22 mouse cellular contexts compared by ENCODE assay signal in genomic region chr15:102216459-102217228, GRCm38 (mm10). TPM values are rescaled to one million over a fixed set of nuclear protein-coding genes. Genes with fewer than 3 reads are reported as not detected.
DNase-seq lines count a peak whose midpoint lies in the region; ATAC-seq lines count a peak whose summit lies in the region.
"Had no signal": no experiment of that assay in that cellular context is flagged by ENCODE, and none has a peak within 500 bp of the region (broad histone marks: within the 10 kb centered on the region; RNA-seq: fewer than 3 reads in every experiment).

No protein-coding gene starts in this region.

- no peak overlapping the region for H3K27ac ChIP-seq in embryonic facial prominence, embryonic 12.5 days
- H3K27ac ChIP-seq in embryonic facial prominence, embryonic 10.5 days (replicated peaks): no peak overlapping the region
- no peak overlapping the region for H3K27ac ChIP-seq in hindbrain, embryonic 16.5 days (ENCODE audit: low read depth, low read length)
- H3K27ac ChIP-seq in hindbrain, embryonic 10.5 days: no peak overlapping the region
- H3K27ac ChIP-seq in lung, embryonic 16.5 days (ENCODE audit: low read length): no peak overlapping the region
- no peak overlapping the region for H3K27ac ChIP-seq in limb, embryonic 13.5 days
- H3K27ac ChIP-seq: heart, adult 2 months; midbrain, embryonic 12.5 days; stomach, embryonic 15.5 days had no signal

- 0 out of 2 replicates have a peak, but pooled peaks have one; percentile 26 for ATAC-seq in embryonic facial prominence, embryonic 12.5 days (ENCODE audit: insufficient number of reproducible peaks, insufficient read depth, low FRiP score, low TSS enrichment)
- ATAC-seq in hindbrain, embryonic 16.5 days: peak; percentile 9
- ATAC-seq in lung, embryonic 16.5 days (ENCODE audit: low read depth): 0 out of 2 replicates have a peak, but pooled peaks have one; percentile 19
- ATAC-seq in limb, embryonic 13.5 days (ENCODE audit: low FRiP score, low read depth): peak; percentile 36; the same call in 1 of the 2 replicates
- ATAC-seq: forebrain, embryonic 16.5 days; Patski had no signal

- no peak overlapping the region for H3K9ac ChIP-seq in embryonic facial prominence, embryonic 12.5 days
- H3K9ac ChIP-seq in hindbrain, embryonic 16.5 days (ENCODE audit: low read depth, low read length): no peak overlapping the region
- no peak overlapping the region for H3K9ac ChIP-seq in lung, embryonic 16.5 days (ENCODE audit: low read length)
- peak overlapping the region; percentile 19; the same call in 1 of the 2 replicates for H3K9ac ChIP-seq in limb, embryonic 13.5 days
- H3K9ac ChIP-seq: midbrain, embryonic 12.5 days; stomach, embryonic 15.5 days had no signal

- H3K9me3 ChIP-seq in embryonic facial prominence, embryonic 12.5 days: no peaks in the 10 kb centered on the region
- H3K9me3 ChIP-seq in embryonic facial prominence, embryonic 10.5 days: no peaks in the 10 kb centered on the region
- H3K9me3 ChIP-seq in hindbrain, embryonic 16.5 days (ENCODE audit: control insufficient read depth, low read length): no peaks in the 10 kb centered on the region
- H3K9me3 ChIP-seq in hindbrain, embryonic 10.5 days: no peaks in the 10 kb centered on the region
- H3K9me3 ChIP-seq in lung, embryonic 16.5 days (ENCODE audit: control insufficient read depth, low read length): no peaks in the 10 kb centered on the region
- H3K9me3 ChIP-seq in limb, embryonic 13.5 days: no peaks in the 10 kb centered on the region
- H3K9me3 ChIP-seq: midbrain, embryonic 12.5 days; stomach, embryonic 15.5 days had no signal

- no peaks in the 10 kb centered on the region for H3K4me1 ChIP-seq in embryonic facial prominence, embryonic 12.5 days
- 0 out of 2 replicates have a peak, but pooled peaks cover 7% of the 10 kb centered on the region for H3K4me1 ChIP-seq in embryonic facial prominence, embryonic 10.5 days
- H3K4me1 ChIP-seq in hindbrain, embryonic 16.5 days (ENCODE audit: control insufficient read depth, insufficient read depth, low read depth, low read length): no peaks in the 10 kb centered on the region
- no peaks in the 10 kb centered on the region for H3K4me1 ChIP-seq in hindbrain, embryonic 10.5 days (replicated peaks)
- H3K4me1 ChIP-seq in lung, embryonic 16.5 days (replicated peaks; ENCODE audit: control insufficient read depth, insufficient read depth, low read length): peaks cover 3% of the 10 kb centered on the region
- H3K4me1 ChIP-seq in limb, embryonic 13.5 days: no peaks in the 10 kb centered on the region
- H3K4me1 ChIP-seq: midbrain, embryonic 12.5 days; stomach, embryonic 15.5 days had no signal

- peaks cover 51% of the 10 kb centered on the region for H3K36me3 ChIP-seq in embryonic facial prominence, embryonic 12.5 days
- H3K36me3 ChIP-seq in embryonic facial prominence, embryonic 10.5 days (replicated peaks): peaks cover 62% of the 10 kb centered on the region
- peaks cover 22% of the 10 kb centered on the region for H3K36me3 ChIP-seq in hindbrain, embryonic 16.5 days (ENCODE audit: control insufficient read depth, insufficient read depth, low read length)
- peaks cover 61% of the 10 kb centered on the region for H3K36me3 ChIP-seq in hindbrain, embryonic 10.5 days
- H3K36me3 ChIP-seq in lung, embryonic 16.5 days (ENCODE audit: control insufficient read depth, insufficient read depth, low read length): peaks cover 21% of the 10 kb centered on the region
- peaks cover 57% of the 10 kb centered on the region for H3K36me3 ChIP-seq in limb, embryonic 13.5 days

- DNase-seq in embryonic facial prominence, embryonic 10.5 days (ENCODE audit: low spot score): no peak
- no peak for DNase-seq in hindbrain, embryonic 10.5 days (ENCODE audit: low spot score)
- DNase-seq in lung, postnatal 10 days: no peak
- DNase-seq in layer of hippocampus, postnatal 10 days (ENCODE audit: low spot score in 2 of 2): no peak
- DNase-seq: cerebellum, postnatal 14 days; heart, adult 2 months; kidney, adult 11 months; kidney, postnatal 25 days; layer of hippocampus, adult 9-11 months; lung, postnatal 36 days; right cerebral cortex, adult 18-20 months had no signal

- H3K4me2 ChIP-seq in embryonic facial prominence, embryonic 12.5 days (replicated peaks): no peak overlapping the region
- no peak overlapping the region for H3K4me2 ChIP-seq in hindbrain, embryonic 16.5 days (ENCODE audit: low read length)
- H3K4me2 ChIP-seq in lung, embryonic 16.5 days (ENCODE audit: low read depth, low read length): no peak overlapping the region
- H3K4me2 ChIP-seq in limb, embryonic 13.5 days (replicated peaks): no peak overlapping the region
- H3K4me2 ChIP-seq: midbrain, embryonic 12.5 days; stomach, embryonic 15.5 days had no signal

- no peaks in the 10 kb centered on the region for H3K27me3 ChIP-seq in embryonic facial prominence, embryonic 12.5 days
- H3K27me3 ChIP-seq in embryonic facial prominence, embryonic 10.5 days (replicated peaks; ENCODE audit: low read depth, poor library complexity, severe bottlenecking): no peaks in the 10 kb centered on the region
- H3K27me3 ChIP-seq in hindbrain, embryonic 16.5 days (replicated peaks; ENCODE audit: control insufficient read depth, insufficient read depth, low read length): no peaks in the 10 kb centered on the region
- no peaks in the 10 kb centered on the region for H3K27me3 ChIP-seq in hindbrain, embryonic 10.5 days (ENCODE audit: insufficient read depth, poor library complexity, severe bottlenecking)
- H3K27me3 ChIP-seq in lung, embryonic 16.5 days (ENCODE audit: control insufficient read depth, insufficient read depth, low read depth, low read length): no peaks in the 10 kb centered on the region
- H3K27me3 ChIP-seq in limb, embryonic 13.5 days: no peaks in the 10 kb centered on the region
- H3K27me3 ChIP-seq: midbrain, embryonic 12.5 days; Patski; stomach, embryonic 15.5 days had no signal

- no peak overlapping the region for H3K4me3 ChIP-seq in embryonic facial prominence, embryonic 12.5 days
- H3K4me3 ChIP-seq in embryonic facial prominence, embryonic 10.5 days: no peak overlapping the region
- no peak overlapping the region for H3K4me3 ChIP-seq in hindbrain, embryonic 16.5 days (ENCODE audit: low read length)
- H3K4me3 ChIP-seq in hindbrain, embryonic 10.5 days: no peak overlapping the region
- no peak overlapping the region for H3K4me3 ChIP-seq in lung, embryonic 16.5 days (ENCODE audit: low read length)
- no peak overlapping the region for H3K4me3 ChIP-seq in limb, embryonic 13.5 days
- H3K4me3 ChIP-seq: heart, adult 2 months; midbrain, embryonic 12.5 days; stomach, embryonic 15.5 days had no signal

- WGBS in embryonic facial prominence, embryonic 12.5 days: 87% methylated on average over 16 of the region's 16 CpGs
- 85% methylated on average over 16 of the region's 16 CpGs for WGBS in embryonic facial prominence, embryonic 10.5 days
- WGBS in hindbrain, embryonic 16.5 days: 86% methylated on average over 16 of the region's 16 CpGs
- 85% methylated on average over 16 of the region's 16 CpGs for WGBS in hindbrain, embryonic 10.5 days
- WGBS in lung, embryonic 16.5 days: 78% methylated on average over 16 of the region's 16 CpGs
- WGBS in limb, embryonic 13.5 days: 88% methylated on average over 16 of the region's 16 CpGs

RNA-seq across cellular contexts. Expression of gene Csad, which starts 12.1 kb away (rescaled TPM):
- polyA plus RNA-seq in embryonic facial prominence, embryonic 12.5 days (2016; fragmentation: Nextera tagmentation; extraction: Ambion mirVana): 82.8 and 91.1 TPM in 2 replicates
- 48.6 and 48.7 TPM in 2 replicates for polyA plus RNA-seq in embryonic facial prominence, embryonic 10.5 days (2016; fragmentation: Nextera tagmentation; extraction: Ambion mirVana)
- polyA plus RNA-seq in hindbrain, embryonic 16.5 days (2015; fragmentation: Nextera tagmentation; extraction: Ambion mirVana): 35.5 and 43.3 TPM in 2 replicates
- 34.0 and 35.5 TPM in 2 replicates for polyA plus RNA-seq in hindbrain, embryonic 10.5 days (2016; fragmentation: Nextera tagmentation; extraction: Ambion mirVana)
- polyA plus RNA-seq in lung, embryonic 16.5 days (2015; fragmentation: Nextera tagmentation; extraction: Ambion mirVana): 69.5 and 70.6 TPM in 2 replicates
- 75.2 and 82.1 TPM in 2 replicates for polyA plus RNA-seq in limb, embryonic 13.5 days (2015; fragmentation: Nextera tagmentation; extraction: Ambion mirVana)
- 10 to 100 TPM; 33.0 to 38.7 TPM for total RNA-seq in layer of hippocampus, postnatal 10 days (2021)

RNA-seq across cellular contexts. Expression of gene Zfp740, which starts 13.6 kb away (rescaled TPM):
- 114 and 119 TPM in 2 replicates for polyA plus RNA-seq in embryonic facial prominence, embryonic 12.5 days (2016; fragmentation: Nextera tagmentation; extraction: Ambion mirVana)
- polyA plus RNA-seq in embryonic facial prominence, embryonic 10.5 days (2016; fragmentation: Nextera tagmentation; extraction: Ambion mirVana): 77.6 and 79.3 TPM in 2 replicates
- polyA plus RNA-seq in hindbrain, embryonic 16.5 days (2015; fragmentation: Nextera tagmentation; extraction: Ambion mirVana): 39.6 and 51.0 TPM in 2 replicates
- polyA plus RNA-seq in hindbrain, embryonic 10.5 days (2016; fragmentation: Nextera tagmentation; extraction: Ambion mirVana): 61.8 and 67.1 TPM in 2 replicates
- 64.0 and 67.0 TPM in 2 replicates for polyA plus RNA-seq in lung, embryonic 16.5 days (2015; fragmentation: Nextera tagmentation; extraction: Ambion mirVana)
- polyA plus RNA-seq in limb, embryonic 13.5 days (2015; fragmentation: Nextera tagmentation; extraction: Ambion mirVana): 74.2 and 82.6 TPM in 2 replicates
- 10 to 100 TPM; 64.4 to 68.3 TPM for total RNA-seq in layer of hippocampus, postnatal 10 days (2021)

RNA-seq across cellular contexts. Expression of gene Itgb7, which starts 15.1 kb away (rescaled TPM):
- 1.9 and 2.6 TPM in 2 replicates for polyA plus RNA-seq in embryonic facial prominence, embryonic 12.5 days (2016; fragmentation: Nextera tagmentation; extraction: Ambion mirVana)
- 1.1 and 1.6 TPM in 2 replicates for polyA plus RNA-seq in embryonic facial prominence, embryonic 10.5 days (2016; fragmentation: Nextera tagmentation; extraction: Ambion mirVana)
- polyA plus RNA-seq in hindbrain, embryonic 16.5 days (2015; fragmentation: Nextera tagmentation; extraction: Ambion mirVana): 1.1 and 2.0 TPM in 2 replicates
- 0.31 and 0.90 TPM in 2 replicates for polyA plus RNA-seq in hindbrain, embryonic 10.5 days (2016; fragmentation: Nextera tagmentation; extraction: Ambion mirVana)
- polyA plus RNA-seq in lung, embryonic 16.5 days (2015; fragmentation: Nextera tagmentation; extraction: Ambion mirVana): 3.0 and 3.9 TPM in 2 replicates
- polyA plus RNA-seq in limb, embryonic 13.5 days (2015; fragmentation: Nextera tagmentation; extraction: Ambion mirVana): 3.2 and 3.5 TPM in 2 replicates
- total RNA-seq in layer of hippocampus, postnatal 10 days (2021): 1 to 10 TPM; 1.3 to 2.5 TPM

RNA-seq across cellular contexts. Expression of gene Rarg, which starts 40.7 kb away (rescaled TPM):
- polyA plus RNA-seq in embryonic facial prominence, embryonic 12.5 days (2016; fragmentation: Nextera tagmentation; extraction: Ambion mirVana): 121 and 123 TPM in 2 replicates
- 77.8 and 90.2 TPM in 2 replicates for polyA plus RNA-seq in embryonic facial prominence, embryonic 10.5 days (2016; fragmentation: Nextera tagmentation; extraction: Ambion mirVana)
- polyA plus RNA-seq in hindbrain, embryonic 16.5 days (2015; fragmentation: Nextera tagmentation; extraction: Ambion mirVana): 5.6 and 7.6 TPM in 2 replicates
- polyA plus RNA-seq in hindbrain, embryonic 10.5 days (2016; fragmentation: Nextera tagmentation; extraction: Ambion mirVana): 22.1 and 24.5 TPM in 2 replicates
- polyA plus RNA-seq in lung, embryonic 16.5 days (2015; fragmentation: Nextera tagmentation; extraction: Ambion mirVana): 46.7 and 46.9 TPM in 2 replicates
- polyA plus RNA-seq in limb, embryonic 13.5 days (2015; fragmentation: Nextera tagmentation; extraction: Ambion mirVana): 131 and 145 TPM in 2 replicates
- total RNA-seq in layer of hippocampus, postnatal 10 days (2021): 10 to 100 TPM; 12.5 to 15.6 TPM

RNA-seq across cellular contexts. Expression of gene Gm9918, which starts 53.7 kb away (rescaled TPM):
- 0.99 and 1.1 TPM in 2 replicates for polyA plus RNA-seq in embryonic facial prominence, embryonic 12.5 days (2016; fragmentation: Nextera tagmentation; extraction: Ambion mirVana)
- 0.75 and 1.3 TPM in 2 replicates for polyA plus RNA-seq in embryonic facial prominence, embryonic 10.5 days (2016; fragmentation: Nextera tagmentation; extraction: Ambion mirVana)
- polyA plus RNA-seq in hindbrain, embryonic 16.5 days (2015; fragmentation: Nextera tagmentation; extraction: Ambion mirVana): 0.06 and 0.14 TPM in 2 replicates
- polyA plus RNA-seq in hindbrain, embryonic 10.5 days (2016; fragmentation: Nextera tagmentation; extraction: Ambion mirVana): 0.26 and 0.35 TPM in 2 replicates
- 0.34 and 0.57 TPM in 2 replicates for polyA plus RNA-seq in lung, embryonic 16.5 days (2015; fragmentation: Nextera tagmentation; extraction: Ambion mirVana)
- 1.1 and 1.3 TPM in 2 replicates for polyA plus RNA-seq in limb, embryonic 13.5 days (2015; fragmentation: Nextera tagmentation; extraction: Ambion mirVana)
- not detected for total RNA-seq in layer of hippocampus, postnatal 10 days (2021)
- total RNA-seq: gastrocnemius, adult 18-20 months; heart, adult 2 months; heart, postnatal 25 days; left cerebral cortex, postnatal 36 days had no signal
- polyA plus RNA-seq: forebrain, embryonic 16.5 days; heart, adult 2 months had no signal
